Mouse (Mus musculus): ENCODE measurements around the gene Fbxw9.

DNA sequence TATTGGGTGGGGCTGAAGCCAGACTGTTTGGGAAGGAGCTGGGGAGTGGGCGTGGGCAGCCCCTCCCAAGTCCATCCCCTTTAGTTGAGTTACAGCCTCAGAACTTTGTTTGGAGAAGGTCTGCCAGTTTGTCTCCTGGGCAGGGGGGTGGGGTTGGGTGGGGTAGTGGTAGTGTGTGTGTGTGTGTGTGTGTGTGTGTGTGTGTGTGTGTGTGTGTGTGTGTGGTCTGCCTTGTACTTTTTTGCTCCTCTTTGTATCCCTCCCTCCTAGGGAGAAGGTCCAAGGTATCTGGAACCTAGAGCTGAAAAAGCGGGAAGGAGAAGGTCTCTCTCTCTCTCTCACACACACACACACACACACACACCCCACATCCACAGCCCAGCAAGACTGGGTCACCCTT is 45.4 kb upstream of the Fbxw9 start, which contains the start of gene Best2:
- no peak for TF ChIP-seq RCOR1 (conservative IDR thresholded peaks at IDR 0.05; ENCODE audit: low read depth, low read length)
- no peak for TF ChIP-seq IRF4 (IDR thresholded peaks at IDR 0.05; ENCODE audit: low read depth, low read length)
- TF ChIP-seq NRF1 (IDR thresholded peaks at IDR 0.05; ENCODE audit: low read depth, low read length): no peak
- TF ChIP-seq CHD2 (IDR thresholded peaks at IDR 0.05; ENCODE audit: low read length): no peak

Data from CH12.LX (cell line).